Comparison of ENCODE assay signal across 26 mouse cellular contexts in the genomic region with DNA sequence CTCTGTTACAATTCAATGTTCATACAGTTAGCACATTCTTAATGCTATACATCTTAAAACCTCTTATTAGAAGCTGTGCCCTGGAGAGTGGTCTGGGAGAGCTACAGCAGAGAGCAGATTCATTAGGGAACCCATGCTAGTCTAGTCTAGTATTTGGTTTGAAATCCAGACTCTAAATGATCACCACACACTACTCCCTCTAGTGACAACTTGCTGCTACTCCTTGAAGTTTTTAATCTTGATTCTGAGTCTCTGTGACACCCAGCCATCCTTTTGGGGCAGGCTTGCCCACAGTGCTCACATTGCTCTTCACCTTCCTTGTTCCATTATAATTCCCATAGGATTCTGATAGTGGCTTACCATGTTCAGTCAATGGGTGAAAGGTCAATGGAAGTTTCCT.
DNase-seq lines count a peak whose midpoint lies in the region; ATAC-seq and TF ChIP-seq lines count a peak whose summit lies in the region.
"Had no signal": no experiment of that assay in that cellular context is flagged by ENCODE, and none has a peak within 500 bp of the region (broad histone marks: within the 10 kb centered on the region; RNA-seq: fewer than 3 reads in every experiment).

No protein-coding gene starts in this region.

- peak; percentile 7; the same call in 1 of the 2 replicates for TF ChIP-seq RAD21 in MEL (IDR thresholded peaks at IDR 0.05; ENCODE audit: low read depth, low read length)

- no peaks in the 10 kb centered on the region for H3K27me3 ChIP-seq in hindbrain, postnatal 0 days (ENCODE audit: insufficient read depth, low read length)
- no peaks in the 10 kb centered on the region for H3K27me3 ChIP-seq in hindbrain, embryonic 13.5 days
- peaks cover 0 to 1% of the 10 kb centered on the region in 2 experiments; a peak in 1 of 4 replicates for H3K27me3 ChIP-seq in MEL (ENCODE audit: control insufficient read depth in 1 of 2, insufficient read depth in 2 of 2, low read length in 2 of 2)
- H3K27me3 ChIP-seq: embryonic facial prominence, embryonic 12.5 days; forebrain, embryonic 12.5 days; heart, embryonic 13.5 days; hindbrain, embryonic 12.5 days; limb, embryonic 15.5 days; lung, embryonic 15.5 days had no signal

- intact Hi-C loops in left cerebral cortex, postnatal 36 days (cut with DNase I) = no loop called here

- H3K79me2 ChIP-seq in MEL (ENCODE audit: control insufficient read depth, insufficient read depth, low read length, poor library complexity) = no peaks in the 10 kb centered on the region

- no peaks in the 10 kb centered on the region for H3K4me1 ChIP-seq in hindbrain, postnatal 0 days (ENCODE audit: insufficient read depth, low read length)
- H3K4me1 ChIP-seq in hindbrain, embryonic 13.5 days (replicated peaks) = no peaks in the 10 kb centered on the region
- no peaks in the 10 kb centered on the region for H3K4me1 ChIP-seq in MEL (ENCODE audit: control insufficient read depth in 1 of 2, insufficient read depth in 2 of 2, low read length in 2 of 2)
- H3K4me1 ChIP-seq: embryonic facial prominence, embryonic 12.5 days; forebrain, embryonic 12.5 days; heart, embryonic 13.5 days; hindbrain, embryonic 12.5 days; limb, embryonic 15.5 days; lung, embryonic 15.5 days; midbrain, embryonic 10.5 days had no signal

- H3K36me3 ChIP-seq in hindbrain, postnatal 0 days (ENCODE audit: insufficient read depth, low read length) = no peaks in the 10 kb centered on the region
- no peaks in the 10 kb centered on the region for H3K36me3 ChIP-seq in hindbrain, embryonic 13.5 days
- no peaks in the 10 kb centered on the region for H3K36me3 ChIP-seq in MEL (ENCODE audit: control insufficient read depth in 1 of 2, insufficient read depth in 2 of 2, low read length in 2 of 2)
- H3K36me3 ChIP-seq: embryonic facial prominence, embryonic 12.5 days; forebrain, embryonic 12.5 days; heart, embryonic 13.5 days; hindbrain, embryonic 12.5 days; limb, embryonic 15.5 days; lung, embryonic 15.5 days; midbrain, embryonic 10.5 days had no signal

- TF ChIP-seq POLR2A in MEL (IDR thresholded peaks at IDR 0.05; ENCODE audit: control insufficient read depth in 1 of 2, insufficient read depth in 1 of 2, low read depth in 1 of 2, low read length in 2 of 2, poor library complexity in 1 of 2) = no peak

- 0 out of 2 replicates have a peak, but pooled peaks have one; percentile 4 for TF ChIP-seq CTCF in hindbrain, postnatal 0 days (IDR thresholded peaks at IDR 0.05; ENCODE audit: low read depth)
- peak in 1 of 3 experiments; percentile 34; a peak in 2 of 6 replicates for TF ChIP-seq CTCF in MEL (IDR thresholded peaks at IDR 0.05 in 2 of 3, conservative IDR thresholded peaks at IDR 0.05 in 1 of 3; ENCODE audit: control insufficient read depth in 1 of 3, insufficient read depth in 1 of 3, low read depth in 2 of 3, low read length in 3 of 3, poor library complexity in 1 of 3, severe bottlenecking in 1 of 3)

- H3K9me3 ChIP-seq in hindbrain, postnatal 0 days (ENCODE audit: low read length) = no peaks in the 10 kb centered on the region
- H3K9me3 ChIP-seq in hindbrain, embryonic 13.5 days = no peaks in the 10 kb centered on the region
- no peaks in the 10 kb centered on the region for H3K9me3 ChIP-seq in MEL (replicated peaks; ENCODE audit: insufficient read depth, low read length)
- H3K9me3 ChIP-seq: embryonic facial prominence, embryonic 12.5 days; forebrain, embryonic 12.5 days; heart, embryonic 13.5 days; hindbrain, embryonic 12.5 days; limb, embryonic 15.5 days; lung, embryonic 15.5 days; midbrain, embryonic 10.5 days had no signal

- no peak overlapping the region for H3K9ac ChIP-seq in hindbrain, postnatal 0 days (replicated peaks; ENCODE audit: low read length)
- no peak overlapping the region for H3K9ac ChIP-seq in hindbrain, embryonic 13.5 days
- no peak overlapping the region for H3K9ac ChIP-seq in MEL (ENCODE audit: control insufficient read depth, low read depth, low read length, poor library complexity, severe bottlenecking)
- H3K9ac ChIP-seq: embryonic facial prominence, embryonic 12.5 days; forebrain, embryonic 12.5 days; heart, embryonic 13.5 days; hindbrain, embryonic 12.5 days; limb, embryonic 15.5 days; liver, embryonic 14.5 days; lung, embryonic 15.5 days had no signal

- ATAC-seq in hindbrain, postnatal 0 days = no peak
- ATAC-seq in hindbrain, embryonic 13.5 days (ENCODE audit: low FRiP score) = no peak
- ATAC-seq in hematopoietic stem cell, adult 5-6 weeks (replicated peaks in 1 of 2; ENCODE audit: insufficient read depth in 1 of 2, low FRiP score in 2 of 2, low TSS enrichment in 1 of 2, low read depth in 1 of 2, poor library complexity in 2 of 2, severe bottlenecking in 2 of 2) = peak; percentile 51 to 89; a peak in 3 of 4 replicates
- ATAC-seq in erythroblast, adult 5-6 weeks (replicated peaks; ENCODE audit: low FRiP score, poor library complexity, severe bottlenecking) = no peak
- ATAC-seq: inflammation-experienced regulatory T-cells, adult 6 months had no signal

- H3K27ac ChIP-seq in hindbrain, postnatal 0 days = no peak overlapping the region
- H3K27ac ChIP-seq in hindbrain, embryonic 13.5 days = no peak overlapping the region
- H3K27ac ChIP-seq in MEL (ENCODE audit: control insufficient read depth, low read depth, low read length) = no peak overlapping the region
- H3K27ac ChIP-seq: embryonic facial prominence, embryonic 12.5 days; forebrain, embryonic 12.5 days; gastrocnemius, adult 2 months; heart, embryonic 13.5 days; hindbrain, embryonic 12.5 days; limb, embryonic 15.5 days; liver, embryonic 14.5 days; lung, embryonic 15.5 days; midbrain, embryonic 10.5 days had no signal

- TF ChIP-seq EP300 in MEL (IDR thresholded peaks at IDR 0.05; ENCODE audit: low read depth in 1 of 2, low read length in 2 of 2) = no peak

- no peak for DNase-seq in hindbrain, postnatal 0 days (ENCODE audit: low spot score)
- DNase-seq in 3T3-L1 (ENCODE audit: low read depth, low spot score) (peak; percentile 30), MEL (ENCODE audit: low read depth, low spot score) (no peak)
- no peak for DNase-seq in left cerebral cortex, postnatal 36 days (ENCODE audit: low spot score in 2 of 2)
- DNase-seq in adrenal gland, postnatal 14 days = no peak
- DNase-seq: cerebellum, adult 11-12 months; cerebellum, postnatal 10 days; gastrocnemius, adult 2 months; heart, postnatal 14 days; kidney, adult 9 months; kidney, postnatal 25 days; left cerebral cortex, postnatal 4 days; lung, postnatal 4 days had no signal

- no peak overlapping the region for H3K4me2 ChIP-seq in hindbrain, postnatal 0 days (ENCODE audit: low read depth, low read length)
- H3K4me2 ChIP-seq in hindbrain, embryonic 13.5 days = no peak overlapping the region
- H3K4me2 ChIP-seq: embryonic facial prominence, embryonic 12.5 days; forebrain, embryonic 12.5 days; heart, embryonic 13.5 days; hindbrain, embryonic 12.5 days; limb, embryonic 15.5 days; lung, embryonic 15.5 days had no signal

- no peak overlapping the region for H3K4me3 ChIP-seq in hindbrain, postnatal 0 days (ENCODE audit: low read length)
- no peak overlapping the region for H3K4me3 ChIP-seq in hindbrain, embryonic 13.5 days
- no peak overlapping the region for H3K4me3 ChIP-seq in MEL (ENCODE audit: control insufficient read depth in 1 of 2, insufficient read depth in 1 of 2, low read depth in 2 of 2, low read length in 2 of 2)
- H3K4me3 ChIP-seq: embryonic facial prominence, embryonic 12.5 days; erythroblast, embryonic 14.5 days; forebrain, embryonic 12.5 days; gastrocnemius, adult 2 months; heart, embryonic 13.5 days; hindbrain, embryonic 12.5 days; limb, embryonic 15.5 days; lung, embryonic 15.5 days; midbrain, embryonic 10.5 days had no signal

TF ChIP-seq in MEL, 35 proteins besides CTCF, POLR2A, EP300 and RAD21:
- no peak for TF ChIP-seq TCF12 (IDR thresholded peaks at IDR 0.05; ENCODE audit: low read depth, low read length)
- peak; percentile 47 for TF ChIP-seq SMC3 (IDR thresholded peaks at IDR 0.05; ENCODE audit: low read depth, low read length)

Comparison
In these comparisons a context has a peak if more than half of its experiments do, and no peak if none do; other contexts are left out.
1. ATAC-seq: peak in hematopoietic stem cell, adult 5-6 weeks (2 of 2); none in hindbrain, postnatal 0 days (single experiment), hindbrain, embryonic 13.5 days (single experiment) and erythroblast, adult 5-6 weeks (single experiment).